Mouse (Mus musculus) left cerebral cortex, postnatal 10 days (tissue): Measurements from ENCODE around the gene Phpt1. TPM values are rescaled to one million over a fixed set of nuclear protein-coding genes. Genes with fewer than 3 reads are reported as not detected.

Source experiments
- DNase-seq, 2 experiments: peaks; one replicate each; pipeline ENCODE4 v3.0.0; 2021 to 2022; ENCODE audit warnings: low spot score in 2 of 2, mixed read lengths in 1 of 2; ENCODE audit errors: extremely low spot score in 1 of 2
- intact Hi-C: fragments of 180-260 bp; cut with DNase I; formaldehyde crosslinking; loops from one replicate; pipeline ENCODE4 v1.15.1; 2025
- total RNA-seq, 2 experiments: library from RNA; stranded (reverse); gene quantifications; 2 replicates each; pipeline ENCODE4 v1.2.3; 2021

Gene Phpt1
- total RNA-seq, 2 experiments from 2014 or later: 103 to 105 TPM

DNA sequence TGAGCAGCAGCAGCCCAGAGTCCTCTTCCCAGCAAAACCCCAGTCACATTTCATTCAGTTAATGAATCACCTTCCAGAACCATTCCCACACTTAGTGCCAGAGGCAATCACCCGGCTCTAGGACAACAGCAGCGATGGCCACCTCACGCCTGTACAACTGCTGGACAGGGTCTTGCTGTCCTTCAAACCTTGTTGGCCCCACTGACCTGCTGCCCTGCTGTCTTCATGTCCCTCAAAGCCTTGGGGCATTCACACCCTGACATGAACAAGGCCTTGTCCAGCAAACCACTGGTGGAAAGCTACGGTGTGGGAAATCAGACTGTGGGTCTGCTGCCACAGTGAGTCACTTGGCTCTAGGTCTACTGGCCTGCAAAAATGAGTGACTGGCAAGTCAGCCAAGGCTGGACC is 34.5 kb downstream of the Phpt1 start:
- intact Hi-C loops: no loop called here
- DNase-seq: no peak

GRCm38 (mm10) chr2:25536531-25536930 is 38.5 kb downstream of the Phpt1 start:
- intact Hi-C loops: no loop called here

GRCm38 (mm10) chr2:25534866-25535182 is 40.2 kb downstream of the Phpt1 start:
- no peak for DNase-seq
- intact Hi-C loops: no loop called here

More at GRCm38 (mm10) chr2:25536531-25536930, 38.5 kb downstream of the Phpt1 start:
- DNase-seq: no peak

GRCm38 (mm10) chr2:25534178-25534865 is 40.7 kb downstream of the Phpt1 start:
- intact Hi-C loops: no loop called here
- peak; percentile 13 to 54 for DNase-seq

- intact Hi-C loops: no loop called here
Observed at GRCm38 (mm10) chr2:25533707-25534106, 41.3 kb downstream of the Phpt1 start.

DNA sequence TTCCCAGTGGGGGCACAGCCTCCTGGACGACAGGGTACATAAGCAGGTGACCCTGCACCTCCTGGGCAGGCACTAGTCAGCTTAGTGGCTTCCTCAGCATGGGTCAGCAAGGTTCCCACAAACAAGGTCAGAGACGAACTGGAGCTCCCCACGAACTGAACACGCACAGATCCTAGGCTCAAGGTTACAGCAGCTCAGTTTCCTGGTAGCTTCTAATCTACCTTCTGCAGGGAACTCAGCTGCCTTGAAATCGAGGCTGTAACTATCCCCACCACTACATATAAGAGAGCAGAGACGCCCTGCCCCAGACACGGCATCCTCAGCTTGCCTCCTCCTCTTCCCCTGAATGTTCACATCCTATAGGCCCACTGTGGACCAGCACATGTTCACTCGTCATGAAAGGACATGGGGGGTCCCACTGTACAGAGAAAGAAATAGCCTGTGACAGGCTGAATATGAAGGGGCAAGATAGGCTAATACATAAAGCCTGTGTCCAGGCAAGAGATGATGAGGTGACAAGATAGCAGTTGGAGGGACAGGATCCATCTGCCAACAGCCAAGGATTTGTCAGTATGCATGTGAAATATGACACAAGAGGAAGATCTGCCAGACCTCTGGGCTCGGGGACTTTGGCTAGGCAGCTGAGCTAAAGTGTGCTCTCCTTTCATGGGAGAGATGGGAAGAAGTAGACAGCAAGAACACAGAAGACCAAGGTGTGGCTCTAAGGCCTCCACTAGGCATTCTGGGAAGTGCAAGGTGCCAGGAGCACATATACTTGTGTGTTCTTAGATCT is 48.3 kb downstream of the Phpt1 start:
- intact Hi-C loops: no loop called here
- no peak for DNase-seq

More at GRCm38 (mm10) chr2:25533707-25534106, 41.3 kb downstream of the Phpt1 start:
- DNase-seq: no peak

Other genes starting within 250 kb of the Phpt1 start
- 10 to 100 TPM; 57.6 to 64.0 TPM for gene Man1b1, start 242.9 kb downstream of the Phpt1 start, total RNA-seq
- 10 to 100 TPM; 24.7 to 28.5 TPM for gene Dpp7, start 218.9 kb downstream of the Phpt1 start, total RNA-seq
- 10 to 100 TPM in 1 of 2 experiments, 1 to 10 TPM in 1; 6.3 to 12.1 TPM for gene Uap1l1, start 209.5 kb downstream of the Phpt1 start, total RNA-seq
- 1 to 10 TPM; 9.6 to 9.9 TPM for gene Sapcd2, start 202.9 kb downstream of the Phpt1 start, total RNA-seq
- gene Entpd2, start 179.3 kb downstream of the Phpt1 start, total RNA-seq: 10 to 100 TPM; 12.2 to 15.6 TPM
- gene Npdc1, start 175.9 kb downstream of the Phpt1 start, total RNA-seq: 100 to 1,000 TPM; 401 to 408 TPM
- gene Fut7, start 152.0 kb downstream of the Phpt1 start, total RNA-seq: under 1 TPM; 0.22 to 0.41 TPM
- gene Abca2, start 146.5 kb downstream of the Phpt1 start, total RNA-seq: 100 to 1,000 TPM; 113 to 121 TPM
- gene Clic3, start 118.4 kb downstream of the Phpt1 start, total RNA-seq: under 1 TPM in 1 of 2 experiments, not detected in 1; 0.87 TPM
- 10 to 100 TPM; 72.0 to 79.5 TPM for gene Paxx, start 114.1 kb downstream of the Phpt1 start, total RNA-seq
- gene Ptgds, start 105.2 kb downstream of the Phpt1 start, total RNA-seq: 1,000 to 10,000 TPM; 1,004 to 1,053 TPM
- not detected for gene Lcn12, start 81.3 kb downstream of the Phpt1 start, total RNA-seq
- 100 to 1,000 TPM; 127 TPM for gene Fbxw5, start 74.5 kb downstream of the Phpt1 start, total RNA-seq
- 1 to 10 TPM; 1.2 to 2.3 TPM for gene C8g, start 73.5 kb downstream of the Phpt1 start, total RNA-seq
- 1 to 10 TPM; 7.8 to 8.6 TPM for gene Traf2, start 28.3 kb downstream of the Phpt1 start, total RNA-seq
- 100 to 1,000 TPM; 181 to 191 TPM for gene Edf1, start 17.4 kb downstream of the Phpt1 start, total RNA-seq
- 1 to 10 TPM; 1.7 to 2.2 TPM for gene Mamdc4, start 379 bp downstream of the Phpt1 start, total RNA-seq
- 100 to 1,000 TPM; 104 to 108 TPM for gene Ajm1, start 6.5 kb upstream of the Phpt1 start, total RNA-seq
- gene Rabl6, start 33.3 kb upstream of the Phpt1 start, total RNA-seq: 10 to 100 TPM; 81.8 to 96.7 TPM
- gene Ccdc183, start 42.5 kb upstream of the Phpt1 start, total RNA-seq: not detected
- 10 to 100 TPM; 20.5 to 24.5 TPM for gene Tmem141, start 46.8 kb upstream of the Phpt1 start, total RNA-seq
- gene Fcna, start 52.8 kb upstream of the Phpt1 start, total RNA-seq: under 1 TPM; 0.69 to 0.99 TPM
- gene Lcn8, start 77.9 kb upstream of the Phpt1 start, total RNA-seq: not detected
- not detected for gene Lcn5, start 82.7 kb upstream of the Phpt1 start, total RNA-seq
- gene Lcn6, start 101.6 kb upstream of the Phpt1 start, total RNA-seq: not detected
- not detected for gene Lcn10, start 107.5 kb upstream of the Phpt1 start, total RNA-seq
- not detected for gene Obp2a, start 124.8 kb upstream of the Phpt1 start, total RNA-seq
- gene Bmyc, start 131.5 kb upstream of the Phpt1 start, total RNA-seq: 10 to 100 TPM; 80.8 to 95.4 TPM
- gene Obp2b, start 161.8 kb upstream of the Phpt1 start, total RNA-seq: not detected
- not detected for gene Lcn3, start 190.3 kb upstream of the Phpt1 start, total RNA-seq
- not detected for gene Lcn11, start 201.8 kb upstream of the Phpt1 start, total RNA-seq
- gene Gm13539, start 207.0 kb upstream of the Phpt1 start, total RNA-seq: not detected
- not detected for gene Glt6d1, start 240.6 kb upstream of the Phpt1 start, total RNA-seq
- gene Lcn9, start 247.9 kb upstream of the Phpt1 start, total RNA-seq: not detected